Mouse (Mus musculus): Measurements from ENCODE around the gene Wdfy1. TPM values are rescaled to one million over a fixed set of nuclear protein-coding genes. Genes with fewer than 3 reads are reported as not detected.

Gene Wdfy1
- polyA plus RNA-seq, 1 experiment from 2014 or later: 106 TPM

GRCm38 (mm10) chr1:79682936-79683335 lies 93.0 kb downstream of the Wdfy1 start:
- Histone ChIP-seq H3K36me3 (replicated peaks; ENCODE audit: control insufficient read depth, insufficient read depth) (no peaks in the 10 kb centered on the region), H3K27me3 (ENCODE audit: control insufficient read depth, insufficient read depth, low read length) (no peaks in the 10 kb centered on the region), H3K9ac (no peak overlapping the region), H3K4me3 (replicated peaks; ENCODE audit: low read length) (no peak overlapping the region), H3K27ac (no peak overlapping the region), H3K9me3 (ENCODE audit: control insufficient read depth, low read length) (peaks cover 4% of the 10 kb centered on the region; the same call in 1 of the 2 replicates), H3K4me2 (replicated peaks) (no peak overlapping the region), H3K4me1 (replicated peaks; ENCODE audit: control insufficient read depth, insufficient read depth, low read length) (no peaks in the 10 kb centered on the region)
- DNase-seq (ENCODE audit: low spot score) (no peak), ATAC-seq (ENCODE audit: low FRiP score) (no peak)
- WGBS: 15% methylated on average over 5 of the region's 5 CpGs

- no peaks in the 10 kb centered on the region for H3K27me3 ChIP-seq (ENCODE audit: control insufficient read depth, insufficient read depth, low read length)
- 88% methylated on average over 3 of the region's 3 CpGs for WGBS
- no peak overlapping the region for H3K9ac ChIP-seq
- DNase-seq (ENCODE audit: low spot score) (no peak), ATAC-seq (ENCODE audit: low FRiP score) (no peak)
- H3K4me1 ChIP-seq (replicated peaks; ENCODE audit: control insufficient read depth, insufficient read depth, low read length): no peaks in the 10 kb centered on the region
- H3K4me3 ChIP-seq (replicated peaks; ENCODE audit: low read length): no peak overlapping the region
- H3K9me3 ChIP-seq (ENCODE audit: control insufficient read depth, low read length): 0 out of 2 replicates have a peak, but pooled peaks cover 3% of the 10 kb centered on the region
- H3K36me3 ChIP-seq (replicated peaks; ENCODE audit: control insufficient read depth, insufficient read depth): no peaks in the 10 kb centered on the region
- H3K4me2 ChIP-seq (replicated peaks): no peak overlapping the region
- no peak overlapping the region for H3K27ac ChIP-seq
Observed at GRCm38 (mm10) chr1:79680777-79681176, 95.2 kb downstream of the Wdfy1 start.

DNA sequence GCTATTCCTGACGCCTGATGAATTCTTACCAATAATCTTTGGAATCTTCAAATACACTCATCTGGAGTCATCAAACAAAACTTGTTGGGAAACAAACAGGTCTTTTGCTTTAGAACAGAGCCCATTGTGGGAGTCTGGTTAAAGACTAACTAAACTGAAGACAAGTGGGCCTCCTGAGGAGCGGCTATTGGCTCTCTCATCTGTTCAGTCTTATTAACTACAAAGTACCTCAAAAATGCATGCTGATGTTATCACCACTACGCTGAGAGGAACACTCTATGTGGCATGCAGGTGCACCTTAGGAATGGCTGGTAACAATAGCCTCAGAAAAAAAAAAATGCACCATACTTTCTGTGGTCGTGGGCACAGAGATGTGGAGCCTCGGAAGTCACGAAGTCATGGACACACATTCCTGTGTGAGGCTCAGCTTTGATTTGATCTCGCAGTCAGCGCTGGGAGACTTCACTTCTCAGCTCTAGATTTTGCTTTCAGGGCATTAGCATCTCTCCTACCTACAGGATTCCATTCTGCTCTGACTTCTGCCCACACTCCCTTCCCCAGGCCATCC lies 97.7 kb downstream of the Wdfy1 start:
- 70% methylated on average over 8 of the region's 8 CpGs for WGBS
- ATAC-seq (ENCODE audit: low FRiP score): no peak

GRCm38 (mm10) chr1:79675716-79676115 lies 100.2 kb downstream of the Wdfy1 start:
- Histone ChIP-seq H3K4me1 (replicated peaks; ENCODE audit: control insufficient read depth, insufficient read depth, low read length) (peaks cover 6% of the 10 kb centered on the region; the same call in 1 of the 2 replicates), H3K36me3 (replicated peaks; ENCODE audit: control insufficient read depth, insufficient read depth) (no peaks in the 10 kb centered on the region), H3K4me3 (replicated peaks; ENCODE audit: low read length) (no peak overlapping the region), H3K27me3 (ENCODE audit: control insufficient read depth, insufficient read depth, low read length) (peaks cover 27% of the 10 kb centered on the region), H3K4me2 (replicated peaks) (no peak overlapping the region), H3K9ac (no peak overlapping the region), H3K27ac (no peak overlapping the region), H3K9me3 (ENCODE audit: control insufficient read depth, low read length) (0 out of 2 replicates have a peak, but pooled peaks cover 3% of the 10 kb centered on the region)
- DNase-seq (ENCODE audit: low spot score): no peak
- ATAC-seq (ENCODE audit: low FRiP score): no peak
- 73% methylated on average over 4 of the region's 4 CpGs for WGBS

More for the DNA sequence above, 97.7 kb downstream of the Wdfy1 start:
- 0 out of 2 replicates have a peak, but pooled peaks cover 3% of the 10 kb centered on the region for H3K9me3 ChIP-seq (ENCODE audit: control insufficient read depth, low read length)
- H3K9ac ChIP-seq: no peak overlapping the region
- no peak overlapping the region for H3K4me2 ChIP-seq (replicated peaks)
- peaks cover 2% of the 10 kb centered on the region; the same call in 1 of the 2 replicates for H3K27me3 ChIP-seq (ENCODE audit: control insufficient read depth, insufficient read depth, low read length)
- DNase-seq (ENCODE audit: low spot score): no peak
- H3K27ac ChIP-seq: no peak overlapping the region
- no peaks in the 10 kb centered on the region for H3K36me3 ChIP-seq (replicated peaks; ENCODE audit: control insufficient read depth, insufficient read depth)
- H3K4me3 ChIP-seq (replicated peaks; ENCODE audit: low read length): no peak overlapping the region
- no peaks in the 10 kb centered on the region for H3K4me1 ChIP-seq (replicated peaks; ENCODE audit: control insufficient read depth, insufficient read depth, low read length)

DNA sequence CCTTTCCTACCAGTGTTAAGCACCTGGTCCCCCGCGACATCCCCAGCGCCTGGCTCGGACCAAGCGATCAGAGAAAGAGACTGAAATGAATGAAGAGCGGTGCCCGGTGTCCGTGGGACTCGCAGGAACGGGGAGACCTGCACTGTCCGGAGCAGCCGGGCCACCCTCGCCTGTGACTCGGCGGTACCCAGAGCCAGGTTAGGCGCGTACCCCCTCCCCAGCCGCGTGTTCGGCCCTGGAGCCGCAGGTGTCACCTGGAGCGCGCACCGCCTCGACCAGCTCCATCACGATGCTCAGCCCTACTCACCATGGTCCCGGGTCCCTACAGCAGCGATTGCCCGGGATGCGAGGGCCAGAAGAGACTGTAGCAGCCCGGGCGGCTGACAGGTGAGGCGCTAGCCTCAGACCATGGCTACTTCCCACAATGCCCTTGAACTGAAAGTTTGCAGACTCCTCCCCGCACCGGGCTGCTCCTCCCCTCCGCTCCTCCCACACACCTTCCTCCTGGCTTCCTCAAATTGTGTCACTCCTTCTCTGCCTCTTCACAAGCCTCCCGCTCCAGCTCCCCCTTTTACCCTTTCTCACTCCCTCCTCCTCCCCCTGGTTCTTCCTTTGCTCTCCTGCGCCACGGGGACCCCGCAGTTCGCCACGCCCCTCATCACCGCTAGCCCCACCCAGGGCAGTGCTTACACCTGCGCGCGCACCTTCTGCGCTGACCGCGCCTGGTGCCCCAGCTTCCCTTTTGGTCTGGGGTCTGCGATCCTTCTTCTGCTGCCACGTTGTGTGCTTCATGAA lies 104.2 kb downstream of the Wdfy1 start, which contains the start of gene Ap1s3:
Gene Ap1s3 (minus strand): TSS at position 430 of the 795 bp plus-strand sequence.
- Histone ChIP-seq H3K4me1 (replicated peaks; ENCODE audit: control insufficient read depth, insufficient read depth, low read length) (peaks cover 6% of the 10 kb centered on the region; the same call in 1 of the 2 replicates), H3K9ac (peak within 1 kb of the TSS; percentile 57), H3K9me3 (ENCODE audit: control insufficient read depth, low read length) (no peaks in the 10 kb centered on the region), H3K27ac (no peak within 1 kb of the TSS), H3K4me2 (replicated peaks) (peak within 1 kb of the TSS; percentile 99), H3K36me3 (replicated peaks; ENCODE audit: control insufficient read depth, insufficient read depth) (no peaks in the 10 kb centered on the region), H3K4me3 (replicated peaks; ENCODE audit: low read length) (peak within 1 kb of the TSS; percentile 57), H3K27me3 (ENCODE audit: control insufficient read depth, insufficient read depth, low read length) (peaks cover 34% of the 10 kb centered on the region)
- WGBS: under 1% methylated on average over 42 of the region's 51 CpGs
- DNase-seq (ENCODE audit: low spot score) (peak; percentile 33), ATAC-seq (ENCODE audit: low FRiP score) (peak; percentile 86)

GRCm38 (mm10) chr1:79671196-79671542 lies 104.8 kb downstream of the Wdfy1 start:
- no peaks in the 10 kb centered on the region for H3K9me3 ChIP-seq (ENCODE audit: control insufficient read depth, low read length)
- no peak overlapping the region for H3K27ac ChIP-seq
- peak overlapping the region; percentile 57; the same call in 1 of the 2 replicates for H3K9ac ChIP-seq
- peaks cover 34% of the 10 kb centered on the region for H3K27me3 ChIP-seq (ENCODE audit: control insufficient read depth, insufficient read depth, low read length)
- no peak for DNase-seq (ENCODE audit: low spot score)
- H3K36me3 ChIP-seq (replicated peaks; ENCODE audit: control insufficient read depth, insufficient read depth): no peaks in the 10 kb centered on the region
- no peak for ATAC-seq (ENCODE audit: low FRiP score)
- under 1% methylated on average over 11 of the region's 11 CpGs for WGBS
- peak overlapping the region; percentile 57 for H3K4me3 ChIP-seq (replicated peaks; ENCODE audit: low read length)
- H3K4me2 ChIP-seq (replicated peaks): peak overlapping the region; percentile 99
- H3K4me1 ChIP-seq (replicated peaks; ENCODE audit: control insufficient read depth, insufficient read depth, low read length): peaks cover 6% of the 10 kb centered on the region; the same call in 1 of the 2 replicates

DNA sequence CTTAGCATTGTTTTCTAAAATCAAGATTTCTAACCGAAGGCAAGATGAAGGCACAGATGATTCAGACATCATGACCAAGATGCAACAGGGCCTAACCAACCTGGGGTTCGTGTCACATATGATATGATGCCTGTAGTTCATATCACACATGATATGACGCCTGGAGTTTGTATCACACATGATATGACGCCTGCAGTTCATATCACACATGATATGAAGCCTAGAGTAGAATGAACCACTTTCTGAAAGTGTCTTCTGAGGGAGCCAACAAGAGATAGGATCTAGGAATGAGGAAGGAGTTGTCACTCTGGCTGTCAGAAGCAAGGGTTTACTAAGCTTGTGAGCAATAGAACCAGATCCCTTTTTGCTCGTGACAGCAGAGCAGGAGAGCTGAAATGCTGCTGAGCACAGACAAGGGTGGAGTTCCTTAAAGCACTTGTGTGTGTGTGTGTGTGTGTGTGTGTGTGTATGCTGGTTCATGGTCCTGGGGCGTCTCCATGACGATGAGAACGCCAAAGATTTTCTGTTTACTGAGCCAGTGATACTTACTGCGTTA lies 106.4 kb downstream of the Wdfy1 start:
- Histone ChIP-seq H3K27ac (no peak overlapping the region), H3K27me3 (ENCODE audit: control insufficient read depth, insufficient read depth, low read length) (peaks cover 34% of the 10 kb centered on the region), H3K9me3 (ENCODE audit: control insufficient read depth, low read length) (no peaks in the 10 kb centered on the region), H3K36me3 (replicated peaks; ENCODE audit: control insufficient read depth, insufficient read depth) (no peaks in the 10 kb centered on the region), H3K4me2 (replicated peaks) (no peak overlapping the region), H3K4me1 (replicated peaks; ENCODE audit: control insufficient read depth, insufficient read depth, low read length) (peaks cover 6% of the 10 kb centered on the region; the same call in 1 of the 2 replicates), H3K4me3 (replicated peaks; ENCODE audit: low read length) (no peak overlapping the region), H3K9ac (no peak overlapping the region)
- ATAC-seq (ENCODE audit: low FRiP score) (no peak), DNase-seq (ENCODE audit: low spot score) (no peak)
- WGBS: 84% methylated on average over 9 of the region's 9 CpGs

DNA sequence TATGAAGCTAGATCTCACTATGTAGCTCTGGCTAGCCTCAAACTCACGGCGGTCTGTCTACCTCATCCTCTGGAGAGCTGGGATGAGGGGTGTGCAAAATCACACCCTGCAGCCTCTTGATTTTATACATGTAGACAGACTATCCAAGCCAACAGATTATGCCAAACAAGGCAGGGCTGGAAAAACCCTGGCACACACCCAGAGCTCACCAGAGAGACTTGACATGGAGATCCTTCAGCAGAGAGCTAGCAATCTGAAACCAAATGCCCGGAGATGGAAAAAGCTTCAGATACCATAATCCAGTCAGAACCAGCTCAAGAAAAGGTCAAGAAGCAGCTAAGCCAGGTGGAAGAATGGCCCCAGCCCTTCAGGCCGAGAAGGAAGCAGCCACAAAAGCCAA lies 111.0 kb downstream of the Wdfy1 start:
- no peak overlapping the region for H3K4me2 ChIP-seq (replicated peaks)
- no peaks in the 10 kb centered on the region for H3K4me1 ChIP-seq (replicated peaks; ENCODE audit: control insufficient read depth, insufficient read depth, low read length)
- WGBS: 89% methylated on average over 4 of the region's 4 CpGs
- H3K9me3 ChIP-seq (ENCODE audit: control insufficient read depth, low read length): no peaks in the 10 kb centered on the region
- ATAC-seq (ENCODE audit: low FRiP score) (no peak), DNase-seq (ENCODE audit: low spot score) (no peak)
- H3K4me3 ChIP-seq (replicated peaks; ENCODE audit: low read length): no peak overlapping the region
- H3K9ac ChIP-seq: no peak overlapping the region
- H3K27ac ChIP-seq: no peak overlapping the region
- H3K36me3 ChIP-seq (replicated peaks; ENCODE audit: control insufficient read depth, insufficient read depth): no peaks in the 10 kb centered on the region
- no peaks in the 10 kb centered on the region for H3K27me3 ChIP-seq (ENCODE audit: control insufficient read depth, insufficient read depth, low read length)

- ATAC-seq (ENCODE audit: low FRiP score) (no peak), DNase-seq (ENCODE audit: low spot score) (no peak)
- H3K27ac ChIP-seq: no peak overlapping the region
- no peaks in the 10 kb centered on the region for H3K36me3 ChIP-seq (replicated peaks; ENCODE audit: control insufficient read depth, insufficient read depth)
- no peaks in the 10 kb centered on the region for H3K4me1 ChIP-seq (replicated peaks; ENCODE audit: control insufficient read depth, insufficient read depth, low read length)
- no peak overlapping the region for H3K9ac ChIP-seq
- WGBS: 85% methylated on average over 7 of the region's 7 CpGs
- H3K27me3 ChIP-seq (ENCODE audit: control insufficient read depth, insufficient read depth, low read length): no peaks in the 10 kb centered on the region
- no peak overlapping the region for H3K4me2 ChIP-seq (replicated peaks)
- H3K9me3 ChIP-seq (ENCODE audit: control insufficient read depth, low read length): no peaks in the 10 kb centered on the region
- H3K4me3 ChIP-seq (replicated peaks; ENCODE audit: low read length): no peak overlapping the region
Observed at GRCm38 (mm10) chr1:79659598-79659997, 116.3 kb downstream of the Wdfy1 start.

All from hindbrain, embryonic 14.5 days (tissue).